Mouse (Mus musculus): Measurements from ENCODE around the gene Fcgr4. TPM values are rescaled to one million over a fixed set of nuclear protein-coding genes. Genes with fewer than 3 reads are reported as not detected.

Fcgr4 gene
- total and polyA plus RNA-seq, 3 experiments: not detected

- H3K9me3 ChIP-seq (replicated peaks; ENCODE audit: insufficient read depth, low read length): no peaks in the 10 kb centered on the region
- H3K4me1 ChIP-seq (ENCODE audit: control insufficient read depth in 1 of 2, insufficient read depth in 2 of 2, low read length in 2 of 2): peaks cover 0 to 6% of the 10 kb centered on the region in 2 experiments; a peak in 2 of 4 replicates
- no peak overlapping the region for H3K9ac ChIP-seq (ENCODE audit: control insufficient read depth, low read depth, low read length, poor library complexity, severe bottlenecking)
- H3K36me3 ChIP-seq (ENCODE audit: control insufficient read depth in 1 of 2, insufficient read depth in 2 of 2, low read length in 2 of 2): peaks cover 0 to 3% of the 10 kb centered on the region in 2 experiments; a peak in 1 of 4 replicates
- H3K27me3 ChIP-seq (ENCODE audit: control insufficient read depth in 1 of 2, insufficient read depth in 2 of 2, low read length in 2 of 2): no peaks in the 10 kb centered on the region
- H3K27ac ChIP-seq (ENCODE audit: control insufficient read depth, low read depth, low read length): no peak overlapping the region
- TF ChIP-seq MXI1 (IDR thresholded peaks at IDR 0.05; ENCODE audit: low read depth, low read length) (no peak), ETS1 (IDR thresholded peaks at IDR 0.05; ENCODE audit: low read depth, low read length) (no peak), POLR2AphosphoS2 (IDR thresholded peaks at IDR 0.05; ENCODE audit: low read length) (no peak), NELFE (IDR thresholded peaks at IDR 0.05; ENCODE audit: low read depth, low read length) (no peak), ELF1 (IDR thresholded peaks at IDR 0.05; ENCODE audit: low read depth, low read length) (no peak), TCF12 (IDR thresholded peaks at IDR 0.05; ENCODE audit: low read depth, low read length) (no peak)
- no peaks in the 10 kb centered on the region for H3K79me2 ChIP-seq (ENCODE audit: control insufficient read depth, insufficient read depth, low read length, poor library complexity)
- no peak overlapping the region for H3K4me3 ChIP-seq (ENCODE audit: control insufficient read depth in 1 of 2, insufficient read depth in 1 of 2, low read depth in 2 of 2, low read length in 2 of 2)
- no peak for DNase-seq (ENCODE audit: low read depth, low spot score)
These were observed 32.1 kb downstream of the Fcgr4 start for GRCm38 (mm10) chr1:171050774-171051173.

DNA sequence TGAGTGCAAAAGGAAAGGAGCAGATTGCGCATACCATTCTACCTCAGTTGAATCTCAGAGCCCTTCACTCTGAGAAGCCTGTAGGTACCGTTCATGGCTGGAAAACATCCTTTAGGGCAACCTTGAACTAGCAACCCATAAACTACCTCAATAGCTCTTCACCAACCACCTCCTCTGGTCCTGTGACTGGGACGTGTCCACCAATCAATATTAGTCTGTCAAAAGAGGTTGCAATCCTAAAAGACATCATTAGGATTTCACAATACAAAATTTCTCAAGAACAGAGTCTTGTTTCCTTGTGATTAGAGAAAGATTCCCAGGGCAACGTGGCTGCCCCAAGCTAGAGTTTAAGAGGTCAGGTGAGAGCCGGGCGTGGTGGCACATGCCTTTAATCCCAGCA is 34.6 kb downstream of the Fcgr4 start:
- Histone ChIP-seq H3K9ac (ENCODE audit: control insufficient read depth, low read depth, low read length, poor library complexity, severe bottlenecking) (no peak overlapping the region), H3K4me1 (ENCODE audit: control insufficient read depth in 1 of 2, insufficient read depth in 2 of 2, low read length in 2 of 2) (no peaks in the 10 kb centered on the region), H3K79me2 (ENCODE audit: control insufficient read depth, insufficient read depth, low read length, poor library complexity) (no peaks in the 10 kb centered on the region), H3K27me3 (ENCODE audit: control insufficient read depth in 1 of 2, insufficient read depth in 2 of 2, low read length in 2 of 2) (no peaks in the 10 kb centered on the region), H3K4me3 (ENCODE audit: control insufficient read depth in 1 of 2, insufficient read depth in 1 of 2, low read depth in 2 of 2, low read length in 2 of 2) (no peak overlapping the region), H3K27ac (ENCODE audit: control insufficient read depth, low read depth, low read length) (no peak overlapping the region), H3K36me3 (ENCODE audit: control insufficient read depth in 1 of 2, insufficient read depth in 2 of 2, low read length in 2 of 2) (no peaks in the 10 kb centered on the region), H3K9me3 (replicated peaks; ENCODE audit: insufficient read depth, low read length) (no peaks in the 10 kb centered on the region)
- DNase-seq (ENCODE audit: low read depth, low spot score): no peak
- no peak for TF ChIP-seq RCOR1 (IDR thresholded peaks at IDR 0.05; ENCODE audit: low read depth, low read length)

DNA sequence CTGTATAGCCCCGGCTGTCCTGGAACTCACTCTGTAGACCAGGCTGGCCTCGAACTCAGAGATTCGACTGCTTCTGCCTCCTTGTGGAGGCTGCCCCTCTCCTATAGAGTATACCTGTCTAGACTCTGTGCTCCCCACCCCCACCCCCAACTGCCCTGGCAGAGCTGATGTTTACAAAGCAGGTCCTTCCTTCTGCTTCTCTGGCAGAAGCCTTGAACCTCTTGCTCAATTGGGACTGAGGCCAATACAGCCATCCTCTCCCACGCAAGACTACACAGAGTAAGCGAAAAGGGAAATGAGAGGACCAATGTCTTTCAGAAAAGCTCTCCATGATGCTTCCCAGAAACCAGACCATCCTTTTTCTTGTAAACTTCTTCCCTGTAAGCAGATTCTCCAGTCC is 38.5 kb downstream of the Fcgr4 start:
- no peak overlapping the region for H3K9ac ChIP-seq (ENCODE audit: control insufficient read depth, low read depth, low read length, poor library complexity, severe bottlenecking)

GRCm38 (mm10) chr1:171059203-171059602 is 40.5 kb downstream of the Fcgr4 start:
- H3K79me2 ChIP-seq (ENCODE audit: control insufficient read depth, insufficient read depth, low read length, poor library complexity): no peaks in the 10 kb centered on the region
- no peaks in the 10 kb centered on the region for H3K36me3 ChIP-seq (ENCODE audit: control insufficient read depth in 1 of 2, insufficient read depth in 2 of 2, low read length in 2 of 2)
- no peaks in the 10 kb centered on the region for H3K4me1 ChIP-seq (ENCODE audit: control insufficient read depth in 1 of 2, insufficient read depth in 2 of 2, low read length in 2 of 2)
- peak; percentile 18 for DNase-seq (ENCODE audit: low read depth, low spot score)
- H3K27ac ChIP-seq (ENCODE audit: control insufficient read depth, low read depth, low read length): peak overlapping the region; percentile 34
- H3K9ac ChIP-seq (ENCODE audit: control insufficient read depth, low read depth, low read length, poor library complexity, severe bottlenecking): no peak overlapping the region
- no peak for TF ChIP-seq GATA1 (IDR thresholded peaks at IDR 0.05; ENCODE audit: low read depth, low read length)
- TF ChIP-seq RCOR1 (IDR thresholded peaks at IDR 0.05; ENCODE audit: low read depth, low read length): no peak
- TF ChIP-seq JUND (IDR thresholded peaks at IDR 0.05; ENCODE audit: low read depth, low read length): no peak
- peak; percentile 4; the same call in 1 of the 2 replicates for TF ChIP-seq TAL1 (IDR thresholded peaks at IDR 0.05; ENCODE audit: low read length)
- TF ChIP-seq NELFE (IDR thresholded peaks at IDR 0.05; ENCODE audit: low read depth, low read length): no peak
- H3K9me3 ChIP-seq (replicated peaks; ENCODE audit: insufficient read depth, low read length): no peaks in the 10 kb centered on the region
- H3K27me3 ChIP-seq (ENCODE audit: control insufficient read depth in 1 of 2, insufficient read depth in 2 of 2, low read length in 2 of 2): no peaks in the 10 kb centered on the region
- H3K4me3 ChIP-seq (ENCODE audit: control insufficient read depth in 1 of 2, insufficient read depth in 1 of 2, low read depth in 2 of 2, low read length in 2 of 2): no peak overlapping the region

More for the DNA sequence above, 38.5 kb downstream of the Fcgr4 start:
- H3K27ac ChIP-seq (ENCODE audit: control insufficient read depth, low read depth, low read length): no peak overlapping the region
- H3K9me3 ChIP-seq (replicated peaks; ENCODE audit: insufficient read depth, low read length): no peaks in the 10 kb centered on the region
- no peak for DNase-seq (ENCODE audit: low read depth, low spot score)
- H3K36me3 ChIP-seq (ENCODE audit: control insufficient read depth in 1 of 2, insufficient read depth in 2 of 2, low read length in 2 of 2): no peaks in the 10 kb centered on the region
- no peaks in the 10 kb centered on the region for H3K4me1 ChIP-seq (ENCODE audit: control insufficient read depth in 1 of 2, insufficient read depth in 2 of 2, low read length in 2 of 2)
- TF ChIP-seq ZNF384 (IDR thresholded peaks at IDR 0.05; ENCODE audit: low read depth, low read length): no peak
- TF ChIP-seq JUND (IDR thresholded peaks at IDR 0.05; ENCODE audit: low read depth, low read length): no peak
- TF ChIP-seq ZMIZ1 (IDR thresholded peaks at IDR 0.05; ENCODE audit: low read depth, low read length): no peak
- no peak for TF ChIP-seq BHLHE40 (IDR thresholded peaks at IDR 0.05; ENCODE audit: borderline replicate concordance, low read depth, low read length)
- TF ChIP-seq SMC3 (IDR thresholded peaks at IDR 0.05; ENCODE audit: low read depth, low read length): no peak
- TF ChIP-seq MAFK (IDR thresholded peaks at IDR 0.05; ENCODE audit: borderline replicate concordance, low read depth, low read length): no peak
- TF ChIP-seq MAX (IDR thresholded peaks at IDR 0.05; ENCODE audit: low read length): no peak
- no peaks in the 10 kb centered on the region for H3K79me2 ChIP-seq (ENCODE audit: control insufficient read depth, insufficient read depth, low read length, poor library complexity)
- no peak overlapping the region for H3K4me3 ChIP-seq (ENCODE audit: control insufficient read depth in 1 of 2, insufficient read depth in 1 of 2, low read depth in 2 of 2, low read length in 2 of 2)
- no peaks in the 10 kb centered on the region for H3K27me3 ChIP-seq (ENCODE audit: control insufficient read depth in 1 of 2, insufficient read depth in 2 of 2, low read length in 2 of 2)

Data from MEL (cell line).